Comparison of ENCODE assay signal across 17 mouse cellular contexts in genomic region chr11:4620017-4620485, GRCm38 (mm10). TPM values are rescaled to one million over a fixed set of nuclear protein-coding genes. Genes with fewer than 3 reads are reported as not detected.
A peak's percentile ranks its signal among the peaks of the same experiment; 100 is the strongest.
DNase-seq lines count a peak whose midpoint lies in the region; ATAC-seq lines count a peak whose summit lies in the region.
"Had no signal": no experiment of that assay in that cellular context is flagged by ENCODE, and none has a peak within 500 bp of the region (broad histone marks: within the 10 kb centered on the region; RNA-seq: fewer than 3 reads in every experiment).

TSS of gene Gm11032 (plus strand) at chr11:4620067.

- no peak within 1 kb of the TSS for H3K9ac ChIP-seq in forebrain, embryonic 11.5 days (ENCODE audit: low read length)
- H3K9ac ChIP-seq in forebrain, embryonic 15.5 days (replicated peaks): no peak within 1 kb of the TSS
- H3K9ac ChIP-seq in heart, embryonic 13.5 days: peak within 1 kb of the TSS; percentile 45; the same call in 1 of the 2 replicates
- H3K9ac ChIP-seq: embryonic facial prominence, embryonic 13.5 days; liver, embryonic 12.5 days; neural tube, embryonic 12.5 days had no signal

- WGBS in forebrain, embryonic 11.5 days: 87% methylated on average over 16 of the region's 16 CpGs
- WGBS in forebrain, embryonic 15.5 days: 87% methylated on average over 16 of the region's 16 CpGs
- 32% methylated on average over 16 of the region's 16 CpGs for WGBS in heart, embryonic 13.5 days

- no peak for DNase-seq in forebrain, embryonic 11.5 days (ENCODE audit: low spot score)
- no peak for DNase-seq in heart, adult 9 months (ENCODE audit: low spot score in 2 of 2)
- DNase-seq in right cerebral cortex, adult 18-20 months: peak; percentile 49
- DNase-seq in right cerebral cortex, postnatal 4 days: no peak
- peak; percentile 43 for DNase-seq in right cerebral cortex, postnatal 25 days
- DNase-seq in urinary bladder, adult 18-20 months (ENCODE audit: low spot score in 2 of 2): no peak
- DNase-seq: thymus, adult 2 months had no signal

- H3K27me3 ChIP-seq in forebrain, embryonic 11.5 days (ENCODE audit: control insufficient read depth, insufficient read depth, low read length): no peaks in the 10 kb centered on the region
- no peaks in the 10 kb centered on the region for H3K27me3 ChIP-seq in forebrain, embryonic 15.5 days
- H3K27me3 ChIP-seq in heart, embryonic 13.5 days (replicated peaks): no peaks in the 10 kb centered on the region
- H3K27me3 ChIP-seq: embryonic facial prominence, embryonic 13.5 days; neural tube, embryonic 12.5 days had no signal

- no peaks in the 10 kb centered on the region for H3K4me1 ChIP-seq in forebrain, embryonic 11.5 days (replicated peaks; ENCODE audit: control insufficient read depth, insufficient read depth, low read length)
- no peaks in the 10 kb centered on the region for H3K4me1 ChIP-seq in forebrain, embryonic 15.5 days
- peaks cover 15% of the 10 kb centered on the region for H3K4me1 ChIP-seq in heart, embryonic 13.5 days
- H3K4me1 ChIP-seq: embryonic facial prominence, embryonic 13.5 days; limb, embryonic 10.5 days; neural tube, embryonic 12.5 days had no signal

- no peak within 1 kb of the TSS for H3K27ac ChIP-seq in forebrain, embryonic 11.5 days (ENCODE audit: low read depth, low read length)
- no peak within 1 kb of the TSS for H3K27ac ChIP-seq in forebrain, embryonic 15.5 days (replicated peaks)
- H3K27ac ChIP-seq in heart, embryonic 13.5 days (replicated peaks): peak within 1 kb of the TSS; percentile 30; the same call in 1 of the 2 replicates
- H3K27ac ChIP-seq: embryonic facial prominence, embryonic 13.5 days; forebrain, embryonic 10.5 days; kidney, postnatal 0 days; layer of hippocampus, adult 2 months; limb, embryonic 10.5 days; liver, embryonic 12.5 days; neural tube, embryonic 12.5 days had no signal

- no peak within 1 kb of the TSS for H3K4me3 ChIP-seq in forebrain, embryonic 11.5 days (ENCODE audit: low read depth, low read length)
- H3K4me3 ChIP-seq in forebrain, embryonic 15.5 days: no peak within 1 kb of the TSS
- H3K4me3 ChIP-seq in heart, embryonic 13.5 days: peak within 1 kb of the TSS; percentile 5; the same call in 1 of the 2 replicates
- H3K4me3 ChIP-seq: embryonic facial prominence, embryonic 13.5 days; forebrain, embryonic 10.5 days; layer of hippocampus, adult 2 months; limb, embryonic 10.5 days; liver, embryonic 12.5 days; megakaryocyte, embryonic 14.5 days; neural tube, embryonic 12.5 days had no signal

- H3K9me3 ChIP-seq in forebrain, embryonic 11.5 days (ENCODE audit: control insufficient read depth, low read length): no peaks in the 10 kb centered on the region
- no peaks in the 10 kb centered on the region for H3K9me3 ChIP-seq in forebrain, embryonic 15.5 days
- no peaks in the 10 kb centered on the region for H3K9me3 ChIP-seq in heart, embryonic 13.5 days
- H3K9me3 ChIP-seq: embryonic facial prominence, embryonic 13.5 days; forebrain, embryonic 10.5 days; limb, embryonic 10.5 days; liver, embryonic 12.5 days; megakaryocyte, embryonic 14.5 days; neural tube, embryonic 12.5 days had no signal

- ATAC-seq in forebrain, embryonic 11.5 days (replicated peaks; ENCODE audit: low FRiP score): no peak
- no peak for ATAC-seq in forebrain, embryonic 15.5 days (replicated peaks)
- no peak for ATAC-seq in heart, embryonic 13.5 days (ENCODE audit: extremely low read depth, insufficient number of reproducible peaks, low FRiP score, low TSS enrichment)
- ATAC-seq: liver, embryonic 12.5 days had no signal

- no peak within 1 kb of the TSS for H3K4me2 ChIP-seq in forebrain, embryonic 11.5 days (ENCODE audit: low read depth, low read length, severe bottlenecking)
- H3K4me2 ChIP-seq in forebrain, embryonic 15.5 days (replicated peaks): no peak within 1 kb of the TSS
- H3K4me2 ChIP-seq in heart, embryonic 13.5 days: peak within 1 kb of the TSS; percentile 57
- H3K4me2 ChIP-seq: embryonic facial prominence, embryonic 13.5 days; liver, embryonic 12.5 days; neural tube, embryonic 12.5 days had no signal

- no peaks in the 10 kb centered on the region for H3K36me3 ChIP-seq in forebrain, embryonic 11.5 days (ENCODE audit: control insufficient read depth, insufficient read depth, low read length)
- H3K36me3 ChIP-seq in forebrain, embryonic 15.5 days: no peaks in the 10 kb centered on the region
- no peaks in the 10 kb centered on the region for H3K36me3 ChIP-seq in heart, embryonic 13.5 days
- H3K36me3 ChIP-seq: embryonic facial prominence, embryonic 13.5 days; forebrain, embryonic 10.5 days; limb, embryonic 10.5 days; liver, embryonic 12.5 days; neural tube, embryonic 12.5 days had no signal

RNA-seq across cellular contexts. Expression of gene Gm11032, which starts in this region (rescaled TPM):
- polyA plus RNA-seq in forebrain, embryonic 11.5 days (2014; fragmentation: Nextera tagmentation; extraction: Ambion mirVana): not detected in 2 replicates
- not detected in 2 replicates for polyA plus RNA-seq in forebrain, embryonic 15.5 days (2015; fragmentation: Nextera tagmentation; extraction: Ambion mirVana)
- polyA plus RNA-seq in heart, embryonic 13.5 days (2015; fragmentation: Nextera tagmentation; extraction: Ambion mirVana): not detected in 2 replicates
- polyA plus RNA-seq: embryonic facial prominence, embryonic 13.5 days; forebrain, embryonic 10.5 days; kidney, postnatal 0 days; limb, embryonic 10.5 days; liver, embryonic 12.5 days; neural tube, embryonic 12.5 days; thymus, adult 2 months had no signal

Comparison
In these comparisons a context has a peak if more than half of its experiments do, and no peak if none do; other contexts are left out.
1. RNA of gene Gm11032 (polyA plus RNA-seq): not detected in forebrain, embryonic 11.5 days; not detected in forebrain, embryonic 15.5 days and not detected in heart, embryonic 13.5 days; every median in the first group is over 10 times any median in the second.
2. DNase-seq: peak in right cerebral cortex, adult 18-20 months (single experiment) and right cerebral cortex, postnatal 25 days (single experiment); none in forebrain, embryonic 11.5 days (single experiment), heart, adult 9 months (0 of 2), right cerebral cortex, postnatal 4 days (single experiment) and urinary bladder, adult 18-20 months (0 of 2).